Mouse (Mus musculus) adrenal gland, adult (tissue): ENCODE data around the gene Psma7.

Experiments used
- DNase-seq, 2 experiments: peaks; one replicate each; pipeline ENCODE4 v3.0.0; 2022 to 2023; ENCODE audit warnings: low spot score in 1 of 2; ENCODE audit not compliant: inconsistent age in 2 of 2

Psma7 gene

GRCm38 (mm10) chr2:180042256-180042857 lies at the start of gene Psma7, which contains the start of gene Ss18l1:
TSS of gene Psma7 (minus strand) at chr2:180042433.
TSS of gene Ss18l1 (plus strand) at chr2:180042509.
- peak; percentile 93 to 97 for DNase-seq

DNA sequence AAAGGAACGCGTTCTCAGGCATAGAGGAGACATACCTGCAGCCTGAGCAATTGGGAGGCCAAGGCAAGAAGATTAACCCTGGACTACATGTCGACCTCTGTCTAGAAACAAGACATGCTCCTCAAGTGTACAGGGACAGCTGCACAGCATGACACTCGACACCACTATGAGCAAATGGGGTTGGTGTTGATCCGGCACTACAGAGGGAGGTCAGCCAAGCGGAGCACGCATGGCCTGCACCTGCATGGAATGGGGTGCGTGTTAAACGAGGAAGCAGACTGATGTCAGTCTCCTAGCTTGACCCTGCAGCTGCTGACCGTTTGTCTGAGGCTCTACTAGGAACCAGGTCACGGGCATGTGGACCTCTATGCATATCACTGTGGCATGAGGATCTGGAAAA lies 48.1 kb upstream of the Psma7 start:
- peak in 1 of 2 experiments; percentile 1 for DNase-seq

DNA sequence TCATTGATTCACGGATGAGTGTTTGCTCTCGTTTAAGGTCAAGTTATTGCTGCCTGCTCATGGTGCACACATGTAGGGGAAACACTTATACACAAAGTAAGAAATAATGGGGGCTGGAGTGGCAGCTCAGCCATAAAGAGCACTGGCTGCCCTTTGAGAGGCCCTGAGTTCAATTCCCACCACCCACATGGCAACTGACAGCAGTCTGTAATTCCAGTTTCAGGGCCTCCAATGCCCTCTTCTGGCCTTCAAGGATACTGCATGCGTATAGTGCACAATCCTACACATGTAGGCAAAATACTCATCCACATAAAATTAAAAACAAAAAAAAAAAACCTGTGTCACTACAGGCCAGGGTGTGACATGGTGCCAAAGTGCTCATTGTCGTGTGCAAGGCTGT lies 45.2 kb upstream of the Psma7 start:
- DNase-seq: no peak

DNA sequence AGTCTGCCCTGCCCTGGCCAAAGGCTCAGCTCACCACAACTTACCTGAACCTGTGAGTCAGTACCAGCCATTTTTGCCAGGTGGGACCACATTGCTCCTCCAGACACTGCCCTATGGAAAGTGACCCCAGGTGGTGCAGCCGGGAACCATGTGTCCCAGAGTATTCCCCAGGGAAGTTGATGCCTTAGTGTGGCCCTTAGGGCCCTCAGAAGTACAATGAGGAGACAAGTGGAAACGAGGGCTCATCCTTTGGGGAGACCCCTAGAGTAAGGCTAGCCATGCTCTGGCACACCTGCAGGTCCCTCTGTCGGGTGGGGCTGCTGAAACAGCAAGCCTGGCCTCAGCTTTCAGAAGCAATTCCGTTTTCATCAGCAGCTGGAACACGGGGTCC lies 44.4 kb upstream of the Psma7 start:
- DNase-seq: peak in 1 of 2 experiments; percentile 4

GRCm38 (mm10) chr2:180085926-180086636 lies 43.8 kb upstream of the Psma7 start:
- peak in 1 of 2 experiments; percentile 4 for DNase-seq

DNA sequence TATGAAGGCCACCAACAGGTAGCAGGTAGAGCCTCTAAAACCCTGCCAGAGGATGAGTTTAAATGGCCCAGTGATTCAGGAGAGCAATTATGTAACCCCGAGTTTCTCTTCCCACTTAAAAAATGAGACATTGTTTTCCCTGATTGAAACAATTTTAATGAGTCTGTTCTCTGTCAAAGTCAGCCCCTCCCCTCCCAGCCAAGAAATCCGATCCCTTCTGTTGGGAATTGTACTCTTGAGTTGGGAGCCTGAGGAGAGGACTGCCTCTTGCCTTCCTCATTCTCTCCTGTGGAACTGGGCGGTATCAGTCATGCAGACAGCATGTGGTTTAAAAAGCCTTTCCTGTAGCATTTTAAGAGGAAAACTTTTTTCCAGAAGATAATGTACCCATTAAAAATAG lies 42.3 kb upstream of the Psma7 start:
- peak in 1 of 2 experiments; percentile 2 for DNase-seq

DNA sequence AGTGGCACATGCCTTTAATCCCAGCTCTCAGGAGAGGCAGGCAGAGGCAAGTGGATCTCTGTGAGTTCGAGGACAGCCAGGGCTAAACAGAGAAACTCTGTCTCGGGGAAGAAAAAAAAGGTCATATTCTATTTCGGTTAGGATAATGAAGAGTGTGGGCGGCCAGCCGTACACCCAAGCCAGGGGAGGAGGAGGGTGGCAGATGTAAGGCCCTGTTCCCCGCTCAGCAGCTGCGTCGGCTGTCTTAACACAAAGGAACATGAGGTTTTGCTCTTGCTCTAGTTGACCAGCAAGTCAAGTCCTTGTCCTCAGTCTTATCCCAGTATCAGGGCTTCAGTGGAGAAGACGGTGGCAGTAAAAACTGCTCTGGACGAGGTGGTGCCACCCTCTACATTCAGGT lies 40.8 kb upstream of the Psma7 start:
- DNase-seq: peak in 1 of 2 experiments; percentile 0

- DNase-seq: no peak
These were observed 38.4 kb upstream of the Psma7 start for GRCm38 (mm10) chr2:180080680-180081079.

- no peak for DNase-seq
These were observed 35.4 kb upstream of the Psma7 start for GRCm38 (mm10) chr2:180077622-180078021.

- DNase-seq: no peak
These were observed 30.7 kb upstream of the Psma7 start for GRCm38 (mm10) chr2:180072886-180073285.

DNA sequence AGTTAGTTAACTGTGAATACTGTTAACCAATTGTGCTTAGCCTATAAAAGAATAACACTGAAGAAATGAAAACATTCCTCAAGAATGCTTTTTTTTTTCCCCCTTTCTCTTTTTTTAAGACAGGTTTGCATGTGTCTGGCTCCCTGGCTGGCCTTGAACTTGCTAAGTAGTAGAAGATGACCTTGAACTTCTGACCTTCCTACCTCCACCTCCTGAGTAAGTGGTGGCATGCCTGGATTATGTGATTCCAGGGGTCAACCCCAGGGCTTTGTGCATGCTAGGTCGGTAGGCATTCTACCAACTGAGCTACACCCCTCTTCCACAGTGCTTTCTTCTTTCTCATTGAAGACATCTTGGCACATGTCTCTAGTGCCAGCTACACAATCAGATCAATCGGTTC lies 29.4 kb upstream of the Psma7 start:
- DNase-seq: no peak

- DNase-seq: peak; percentile 96 to 99
These were observed 28.5 kb upstream of the Psma7 start, which contains the start of gene Mtg2 for GRCm38 (mm10) chr2:180070481-180071453. TSS of gene Mtg2 (plus strand) at chr2:180070588.

GRCm38 (mm10) chr2:180069770-180070480 lies 27.7 kb upstream of the Psma7 start:
- DNase-seq: no peak

GRCm38 (mm10) chr2:180063338-180064131 lies 21.3 kb upstream of the Psma7 start:
- no peak for DNase-seq

- DNase-seq: no peak
These were observed 10.8 kb upstream of the Psma7 start for GRCm38 (mm10) chr2:180053001-180053400.

DNA sequence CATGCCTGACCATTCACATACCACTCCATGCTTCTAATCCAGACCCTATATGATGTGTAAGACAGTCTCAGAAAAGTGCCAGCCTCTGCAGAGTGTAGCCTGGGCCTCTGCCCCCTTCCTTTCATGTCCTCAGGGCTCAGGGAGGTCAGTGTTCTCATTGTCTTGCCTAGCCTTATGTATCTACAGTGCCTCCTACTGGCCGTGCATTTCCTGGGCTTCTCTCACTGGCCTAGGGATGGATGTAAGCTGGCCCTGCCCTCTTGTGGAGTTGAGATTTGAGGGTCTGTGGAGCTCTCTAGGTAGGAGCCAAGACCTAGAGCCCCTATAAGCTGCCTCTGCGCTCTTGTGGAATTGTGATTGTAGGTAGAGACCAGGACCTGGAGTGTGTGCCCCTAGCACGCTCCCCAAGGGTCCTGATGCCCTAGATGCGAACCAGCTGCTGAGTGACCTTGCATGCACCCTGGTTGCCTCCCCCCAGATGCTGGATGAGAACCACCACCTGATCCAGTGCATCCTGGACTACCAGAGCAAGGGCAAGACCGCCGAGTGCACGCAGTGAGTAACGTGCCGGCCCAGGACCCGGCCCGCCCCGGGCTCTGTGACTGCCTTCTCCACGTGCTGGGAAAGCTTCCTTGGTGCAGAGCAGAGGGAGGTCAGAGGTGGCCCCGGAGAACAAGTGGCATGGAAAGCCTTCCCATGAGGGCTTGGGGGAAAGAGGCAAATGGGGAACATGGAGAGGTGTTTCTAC lies 9.9 kb upstream of the Psma7 start:
- peak in 1 of 2 experiments; percentile 52 for DNase-seq

- DNase-seq: peak; percentile 74 to 90
These were observed 8.8 kb upstream of the Psma7 start for GRCm38 (mm10) chr2:180050986-180051385.

DNA sequence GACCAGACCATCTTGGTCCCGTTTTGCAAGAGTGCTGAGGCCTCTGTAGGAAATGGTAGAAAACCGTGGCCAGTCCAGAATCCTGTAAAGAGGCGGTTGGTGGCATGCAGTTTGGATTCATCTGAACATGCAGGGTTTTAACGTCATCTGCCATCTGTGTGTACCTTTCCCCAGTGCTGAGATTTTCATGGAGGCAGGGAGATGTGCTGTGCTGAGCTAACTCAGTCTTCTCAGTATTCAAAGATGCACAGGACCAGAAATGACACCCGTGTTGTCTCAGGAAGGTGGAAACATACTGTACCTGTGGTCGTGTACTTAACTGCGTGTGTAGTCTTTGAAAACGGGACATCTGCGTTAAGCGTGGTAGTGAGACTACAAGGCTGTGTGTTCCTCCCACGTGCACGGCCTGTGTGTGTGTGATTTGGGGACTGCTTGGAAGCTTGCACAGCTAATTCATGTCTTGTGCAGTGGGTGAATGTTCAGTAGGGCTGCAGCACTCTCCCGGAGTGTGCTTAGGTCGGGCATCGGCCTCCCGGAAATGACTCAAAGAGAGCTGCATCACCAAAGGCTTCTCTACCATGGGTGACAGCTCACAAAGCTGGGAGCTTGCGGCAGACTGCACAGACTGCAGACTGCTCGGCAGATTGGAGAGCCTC lies 5.9 kb upstream of the Psma7 start:
- no peak for DNase-seq

DNA sequence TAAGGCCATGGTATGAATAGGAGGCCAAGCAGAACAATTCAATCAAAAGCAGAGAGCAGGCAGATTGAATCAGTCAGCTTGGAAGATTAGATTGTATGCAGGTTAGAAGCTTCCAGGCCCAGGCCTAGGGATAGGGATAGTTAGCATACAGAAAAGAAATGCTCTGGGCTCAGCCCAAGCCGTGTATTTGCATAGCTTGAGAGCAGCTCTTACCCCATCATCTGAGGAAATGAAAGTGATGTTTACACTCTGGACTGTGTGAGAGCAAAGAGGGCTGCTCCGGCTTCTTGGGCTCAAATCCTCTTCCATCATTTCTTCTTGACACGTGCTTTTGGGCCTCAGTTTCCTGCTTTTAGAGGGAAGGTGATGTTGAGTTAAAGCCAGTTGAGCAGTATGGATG lies 5.3 kb upstream of the Psma7 start:
- no peak for DNase-seq
